Mouse (Mus musculus) embryo, embryonic 11.5 days (tissue): ENCODE results near the gene Surf6.
"Not testable (repeated sequence)": the region's sequence is repeated elsewhere in the genome, so short reads cannot be mapped to it uniquely, and the experiment has no call there.

ENCODE experiments used
- DNase-seq: peaks from one replicate; pipeline ENCODE4 v3.0.0-alpha.2; 2012; ENCODE audit warnings: low read depth, low spot score

The Surf6 gene

DNA sequence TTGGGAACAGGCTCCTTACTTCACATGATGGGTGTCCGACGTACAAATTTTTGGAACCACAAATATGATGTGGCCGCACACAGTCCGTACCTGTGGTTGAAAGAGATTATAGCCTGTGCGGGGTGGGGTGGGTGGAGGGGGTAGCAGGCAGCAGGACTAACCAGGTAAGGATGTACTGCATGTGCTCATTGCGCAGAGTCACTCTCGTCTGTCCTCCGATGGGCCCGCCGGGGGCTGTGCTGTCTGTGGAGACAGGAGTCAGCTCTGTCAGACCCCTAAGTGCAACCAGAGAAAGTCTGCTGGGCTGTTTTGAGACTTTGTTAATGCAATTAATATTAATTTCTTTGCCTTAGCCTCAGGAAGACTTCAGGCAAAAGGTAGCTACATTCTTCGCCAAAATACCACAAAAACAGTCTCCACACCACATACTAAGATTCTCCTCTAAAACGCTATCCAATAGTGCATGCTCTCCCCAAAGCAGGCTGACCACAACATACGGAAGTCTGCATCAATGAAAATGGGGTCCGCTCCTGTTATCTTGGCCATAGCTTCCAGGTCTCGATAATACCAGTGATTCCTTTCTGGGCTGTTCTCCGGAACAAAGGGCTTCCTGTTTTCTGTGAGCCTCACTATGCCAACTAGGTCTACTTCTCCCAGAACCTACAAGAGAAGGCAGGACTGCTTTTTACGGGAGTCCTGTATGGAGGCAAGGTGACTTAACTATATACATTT is 10.9 kb upstream of the Surf6 start:
- DNase-seq: no peak

GRCm38 (mm10) chr2:26912253-26912770 is 9.6 kb upstream of the Surf6 start:
- DNase-seq: no peak

DNA sequence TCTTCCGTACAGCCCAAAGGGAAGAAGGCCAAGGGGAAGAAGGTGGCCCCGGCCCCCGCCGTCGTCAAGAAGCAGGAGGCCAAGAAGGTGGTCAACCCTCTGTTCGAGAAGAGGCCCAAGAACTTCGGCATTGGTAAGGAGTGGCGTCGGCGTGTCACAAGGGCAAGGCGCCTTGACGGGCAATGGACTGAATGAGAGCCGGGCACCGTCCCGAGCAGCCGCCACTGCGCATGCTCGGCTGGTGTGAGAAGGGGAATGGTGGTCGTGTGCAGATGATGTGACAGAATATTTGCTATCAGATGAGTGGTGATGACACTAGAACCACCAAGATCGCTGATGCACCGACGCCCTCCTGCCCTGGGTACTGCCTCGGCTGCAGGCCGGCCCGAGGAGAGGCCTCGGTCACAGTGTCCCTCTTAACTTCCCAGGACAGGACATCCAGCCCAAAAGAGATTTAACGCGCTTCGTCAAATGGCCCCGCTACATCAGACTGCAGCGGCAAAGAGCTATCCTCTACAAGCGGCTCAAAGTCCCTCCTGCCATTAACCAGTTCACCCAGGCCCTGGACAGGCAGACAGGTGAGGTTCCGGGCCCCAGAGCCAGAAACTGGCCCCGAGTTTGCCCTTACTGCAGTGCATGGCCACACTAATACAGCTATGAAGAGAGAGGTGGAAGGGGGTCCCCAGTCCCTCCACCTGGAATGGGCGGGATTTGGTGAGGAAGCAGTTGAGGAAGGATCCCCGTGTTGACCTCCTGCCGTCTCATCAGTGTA is 8.5 kb upstream of the Surf6 start:
- no peak for DNase-seq

DNA sequence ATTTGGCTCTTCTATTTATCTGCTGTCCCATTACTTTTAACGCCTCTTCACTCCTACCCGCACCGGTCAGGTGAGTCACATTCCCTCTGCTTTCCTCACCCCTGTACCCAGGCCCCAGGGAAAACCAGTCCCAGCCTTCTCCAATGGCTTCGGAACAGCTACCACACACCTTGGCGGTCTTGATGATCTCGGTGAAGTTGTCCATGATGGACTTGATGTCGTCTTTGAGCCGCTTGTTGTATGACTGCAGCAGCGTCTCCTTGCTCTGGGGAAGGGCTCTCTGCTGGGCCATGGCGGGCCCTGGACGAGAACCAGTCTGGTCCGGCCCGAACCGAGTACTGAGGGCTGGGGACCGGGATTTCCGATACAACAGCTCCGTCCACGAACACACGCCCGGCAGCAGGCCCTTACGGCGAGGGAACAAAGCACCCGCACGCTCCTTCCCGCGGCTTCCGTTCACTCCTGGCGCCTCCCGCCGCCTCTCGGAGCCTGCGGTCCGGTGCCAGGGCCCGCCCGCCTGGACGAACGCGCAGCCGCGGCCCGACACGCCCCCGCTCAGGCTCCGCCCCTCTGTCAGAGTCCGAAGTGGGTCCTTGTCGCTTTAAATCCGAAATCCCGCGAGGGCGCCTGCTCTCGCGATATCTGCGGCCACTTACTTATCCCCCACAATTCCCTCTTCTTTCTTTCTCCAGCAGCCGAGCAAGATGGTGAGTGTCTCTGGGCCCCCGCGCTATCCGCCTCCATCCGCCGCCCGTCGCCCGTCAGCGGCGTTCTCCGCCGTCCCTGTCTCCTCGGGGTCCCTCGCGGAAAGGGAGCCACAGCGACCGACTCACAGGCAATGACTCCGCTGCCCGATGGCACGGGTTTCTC is 7.7 kb upstream of the Surf6 start, which contains the start of the genes Med22 and Rpl7a:
Gene Med22 (minus strand): TSS at position 554 of the 870 bp plus-strand sequence.
Gene Rpl7a (plus strand): TSS at position 641 of the 870 bp plus-strand sequence.
- peak; percentile 100 for DNase-seq

- DNase-seq: no peak
Measured at GRCm38 (mm10) chr2:26909387-26909784, 6.7 kb upstream of the Surf6 start.

DNA sequence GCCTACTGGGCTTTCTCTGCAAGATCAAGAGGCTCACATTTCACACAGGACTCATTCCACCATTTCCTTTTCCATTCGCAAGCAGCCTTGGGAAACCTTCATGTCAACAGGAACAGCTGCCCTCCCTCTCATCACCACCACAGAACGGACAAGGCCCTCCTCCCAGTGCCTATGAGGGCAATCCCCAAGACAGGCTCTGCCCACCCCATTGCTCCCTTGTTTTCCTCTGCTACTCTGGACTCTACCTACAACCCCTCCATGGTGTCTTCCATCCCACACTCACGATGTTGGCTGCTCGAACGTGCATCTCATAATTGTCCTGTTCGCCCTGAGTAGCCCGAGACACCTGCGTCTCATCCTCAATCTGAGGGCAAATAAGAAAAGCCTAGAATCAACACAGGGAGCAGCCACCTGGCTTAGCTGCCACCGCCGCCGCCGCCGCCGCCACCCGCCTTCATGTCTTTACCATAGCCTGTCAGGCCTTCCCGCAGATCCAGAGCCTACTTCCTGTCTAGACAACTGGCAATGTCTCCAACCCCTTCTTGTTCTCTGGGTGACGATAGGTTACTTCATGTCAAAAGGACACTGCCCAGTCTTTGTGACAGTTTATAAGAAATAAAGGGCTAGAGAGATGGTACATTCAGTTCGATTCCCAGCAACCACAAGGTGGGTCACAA is 6.2 kb upstream of the Surf6 start:
- no peak for DNase-seq

DNA sequence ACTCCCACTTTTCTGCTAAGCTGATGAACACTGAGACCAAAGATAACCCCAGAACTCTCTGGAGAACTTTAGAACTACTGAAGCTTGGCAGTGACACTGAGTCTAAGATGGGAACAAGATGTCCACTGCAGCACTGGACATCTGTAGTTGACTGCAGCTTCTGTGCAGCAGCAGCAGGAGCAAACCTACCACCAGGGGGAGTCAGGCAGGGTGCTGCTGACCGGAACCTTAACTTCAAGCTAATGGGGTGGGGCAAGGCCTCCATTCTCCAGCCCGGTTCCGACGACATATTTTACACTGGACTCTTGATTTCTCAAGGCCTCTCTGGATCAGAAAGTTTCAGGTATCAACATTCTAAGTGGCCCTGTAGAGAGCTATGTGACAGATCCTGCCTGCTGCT is 4.4 kb upstream of the Surf6 start:
- DNase-seq: no peak

GRCm38 (mm10) chr2:26906431-26906830 is 3.8 kb upstream of the Surf6 start:
- no peak for DNase-seq

- DNase-seq: no peak
Measured at GRCm38 (mm10) chr2:26905936-26906335, 3.3 kb upstream of the Surf6 start.

DNA sequence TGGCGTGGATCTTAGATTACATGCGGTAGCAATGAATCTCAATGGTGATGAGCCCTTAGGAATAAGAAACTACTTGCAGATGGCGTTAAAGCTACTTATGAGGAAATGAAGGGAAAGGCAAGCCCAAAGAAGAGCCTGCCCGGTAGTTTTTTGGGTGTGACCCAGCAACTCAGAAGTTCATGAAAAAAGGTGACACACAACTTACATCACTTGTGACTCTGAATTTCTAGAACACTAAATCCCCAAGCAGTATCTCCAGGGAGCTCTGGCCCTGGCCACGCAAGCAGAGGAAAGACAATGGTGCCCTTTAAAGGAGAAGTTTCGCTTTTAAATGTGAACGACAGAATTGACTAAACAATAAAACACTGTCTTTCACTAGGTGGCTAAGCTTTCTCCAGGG is 632 bp upstream of the Surf6 start:
- no peak for DNase-seq

DNA sequence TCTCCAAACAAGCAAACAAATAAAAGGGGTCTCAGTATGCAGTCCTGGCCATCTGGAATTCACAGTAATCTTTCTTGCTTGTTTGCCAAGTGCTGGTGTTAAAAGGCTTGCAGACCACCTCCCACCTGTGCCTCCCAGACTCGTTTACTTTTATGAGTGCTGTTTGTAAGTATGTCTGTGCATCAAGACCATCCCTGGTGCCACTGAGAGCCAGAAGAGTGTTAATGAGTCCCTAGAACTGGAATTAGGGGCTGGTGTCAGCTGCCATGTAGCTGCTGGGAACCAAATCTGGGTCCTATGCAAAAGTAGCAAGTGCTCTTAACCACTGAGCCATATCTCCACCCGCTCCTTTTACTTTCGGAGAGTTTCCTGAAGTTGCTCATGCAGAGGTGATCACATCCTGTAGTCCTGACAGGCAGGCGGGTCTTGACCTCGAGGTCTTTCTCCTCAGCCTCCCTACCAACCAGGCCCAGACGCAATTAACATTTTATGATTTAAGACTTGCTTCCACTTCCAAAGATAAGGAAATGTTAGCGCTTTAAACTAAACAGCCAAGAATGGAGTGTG is 762 bp downstream of the Surf6 start:
- DNase-seq: no peak

GRCm38 (mm10) chr2:26900731-26901130 is 1.9 kb downstream of the Surf6 start:
- no peak for DNase-seq

DNA sequence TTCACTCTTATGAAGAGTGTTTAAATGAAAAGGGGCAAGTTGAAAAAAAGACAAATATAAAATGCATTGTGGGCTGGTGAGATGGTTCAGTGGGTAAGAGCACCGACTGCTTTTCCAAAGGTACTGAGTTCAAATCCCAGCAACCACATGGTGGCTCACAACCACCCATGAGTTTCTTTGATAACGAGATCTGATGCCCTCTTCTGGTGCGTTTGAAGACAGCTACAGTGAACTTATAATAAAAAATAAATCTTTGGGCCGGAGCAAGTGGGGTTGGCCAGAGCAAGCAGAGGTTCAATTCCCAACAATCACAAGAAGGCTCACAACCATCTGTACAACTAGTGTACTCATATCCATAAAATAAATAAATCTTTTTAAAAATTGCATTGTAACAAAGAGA is 6.8 kb downstream of the Surf6 start:
- DNase-seq: no peak

DNA sequence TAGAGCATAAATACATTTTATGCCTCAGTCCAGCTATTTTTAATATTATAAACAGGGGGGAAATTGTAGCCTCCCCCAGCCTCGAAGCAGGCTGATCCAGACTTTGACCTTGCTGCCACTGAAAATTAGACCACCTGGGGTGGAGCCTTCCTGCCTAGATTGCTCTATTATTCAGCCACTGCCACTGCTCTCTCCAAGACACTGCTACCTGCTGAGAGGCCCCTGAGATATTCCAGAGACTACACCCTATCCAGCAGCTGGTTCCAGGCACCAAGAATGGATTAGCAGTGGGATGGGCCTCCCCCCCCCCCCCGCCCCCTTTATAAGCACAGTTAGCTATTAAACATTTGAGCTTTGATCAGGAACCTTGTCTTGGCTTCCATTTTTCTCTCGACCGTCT is 16.5 kb downstream of the Surf6 start:
- not testable (repeated sequence) for DNase-seq

- not testable (repeated sequence) for DNase-seq
Measured at GRCm38 (mm10) chr2:26885541-26885940, 17.1 kb downstream of the Surf6 start.

DNA sequence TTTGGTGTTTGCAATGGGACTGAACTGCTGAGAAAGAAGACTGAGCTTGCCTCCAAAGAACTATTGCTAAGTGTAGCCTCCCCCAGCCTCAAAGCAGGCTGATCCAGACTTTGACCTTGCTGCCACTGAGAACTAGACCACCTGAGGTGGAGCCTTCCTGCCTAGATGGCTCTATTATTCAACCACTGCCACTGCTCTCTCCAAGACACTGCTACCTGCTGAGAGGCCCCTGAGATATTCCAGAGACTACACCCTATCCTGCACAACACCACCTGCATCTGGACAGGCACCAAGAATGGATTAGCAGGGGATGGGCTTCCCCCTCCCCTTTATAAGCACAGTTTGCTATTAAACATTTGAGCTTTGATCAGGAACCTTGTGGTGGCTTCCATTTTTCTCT is 24.1 kb downstream of the Surf6 start:
- DNase-seq: no peak

- DNase-seq: no peak
Measured at GRCm38 (mm10) chr2:26870666-26871065, 32.0 kb downstream of the Surf6 start.

- no peak for DNase-seq
Measured at GRCm38 (mm10) chr2:26864879-26865278, 37.8 kb downstream of the Surf6 start, which contains the start of gene Abo. Abo (minus strand) TSS chr2:26864979.

DNA sequence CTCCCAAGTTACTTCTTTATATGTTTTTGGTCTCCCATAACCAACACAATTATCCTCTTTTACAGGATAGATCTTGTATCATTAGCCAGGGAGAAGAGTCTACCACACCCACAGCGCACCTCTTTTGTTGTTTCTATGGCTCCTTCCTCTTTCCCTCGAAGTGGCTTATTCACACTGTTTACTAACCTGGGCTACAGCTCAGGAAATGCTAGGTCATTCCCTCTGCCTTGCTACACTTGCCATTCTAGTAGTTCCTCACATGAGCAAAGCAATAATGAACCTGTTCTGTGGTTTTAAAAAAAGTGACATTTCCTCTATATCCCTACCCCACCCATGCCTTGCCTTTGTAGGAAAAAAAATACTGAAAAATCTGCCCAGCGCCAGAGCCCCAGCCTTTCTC is 39.8 kb downstream of the Surf6 start:
- no peak for DNase-seq

- peak; percentile 4 for DNase-seq
Measured at GRCm38 (mm10) chr2:26847706-26848105, 55.0 kb downstream of the Surf6 start.
